Mouse (Mus musculus) granulocyte monocyte progenitor cell, adult 5-6 weeks (primary cell): Measurements from ENCODE around the gene Fgfr2. TPM values are rescaled to one million over a fixed set of nuclear protein-coding genes. Genes with fewer than 3 reads are reported as not detected.

Source experiments
- ATAC-seq: replicated peaks from 2 replicates; pipeline ENCODE4 v1.8.0; 2016; ENCODE audit warnings: mild to moderate bottlenecking, moderate TSS enrichment, inconsistent platforms; ENCODE audit not compliant: poor library complexity, severe bottlenecking
- total RNA-seq, 2 experiments: library from RNA; stranded (forward) in 1 of 2; stranded (reverse) in 1 of 2; fragments of 200-712, 200-1000 nt in 1 of 2; fragments of >200 nt in 1 of 2; fragmentation: Nextera tagmentation in 1 of 2; gene quantifications; 2 replicates each; pipeline ENCODE4 v1.2.3; 2014 to 2017

Gene Fgfr2
- total RNA-seq, 2 experiments from 2014 or later, result not detected

- no peak for ATAC-seq
These were observed 356.8 kb downstream of the Fgfr2 start for GRCm38 (mm10) chr7:132766235-132766871.

- ATAC-seq, result no peak
These were observed 357.4 kb downstream of the Fgfr2 start for GRCm38 (mm10) chr7:132765629-132766186.

- ATAC-seq, result no peak
These were observed 358.2 kb downstream of the Fgfr2 start for GRCm38 (mm10) chr7:132764896-132765491.

- no peak for ATAC-seq
These were observed 358.8 kb downstream of the Fgfr2 start for GRCm38 (mm10) chr7:132764314-132764713.

GRCm38 (mm10) chr7:132763911-132764310 is 359.2 kb downstream of the Fgfr2 start:
- ATAC-seq, result no peak

GRCm38 (mm10) chr7:132763351-132763750 is 359.8 kb downstream of the Fgfr2 start:
- no peak for ATAC-seq

GRCm38 (mm10) chr7:132761409-132761808 is 361.7 kb downstream of the Fgfr2 start:
- no peak for ATAC-seq

GRCm38 (mm10) chr7:132760589-132761180 is 362.5 kb downstream of the Fgfr2 start:
- no peak for ATAC-seq

GRCm38 (mm10) chr7:132759926-132760325 is 363.2 kb downstream of the Fgfr2 start:
- no peak for ATAC-seq

GRCm38 (mm10) chr7:132759405-132759891 is 363.7 kb downstream of the Fgfr2 start:
- ATAC-seq, result no peak

GRCm38 (mm10) chr7:132758875-132759274 is 364.3 kb downstream of the Fgfr2 start:
- ATAC-seq, result no peak

- no peak for ATAC-seq
These were observed 366.8 kb downstream of the Fgfr2 start for GRCm38 (mm10) chr7:132756325-132756724.

- no peak for ATAC-seq
These were observed 368.8 kb downstream of the Fgfr2 start for GRCm38 (mm10) chr7:132754389-132754750.

- no peak for ATAC-seq
These were observed 369.4 kb downstream of the Fgfr2 start for GRCm38 (mm10) chr7:132753518-132754388.

- no peak for ATAC-seq
These were observed 371.4 kb downstream of the Fgfr2 start for GRCm38 (mm10) chr7:132751716-132752115.

GRCm38 (mm10) chr7:132749504-132749903 is 373.6 kb downstream of the Fgfr2 start:
- no peak for ATAC-seq

- ATAC-seq, result no peak
These were observed 374.9 kb downstream of the Fgfr2 start for GRCm38 (mm10) chr7:132748076-132748769.

GRCm38 (mm10) chr7:132747096-132747495 is 376.1 kb downstream of the Fgfr2 start:
- no peak for ATAC-seq

GRCm38 (mm10) chr7:132742912-132743311 is 380.2 kb downstream of the Fgfr2 start:
- ATAC-seq, result no peak

GRCm38 (mm10) chr7:132739829-132740228 is 383.3 kb downstream of the Fgfr2 start:
- ATAC-seq, result no peak
